Mouse (Mus musculus) myocyte (in vitro differentiated cells): Measurements from ENCODE around the gene Cenpm.

ENCODE experiments used
- CEBPB ChIP-seq: IDR thresholded peaks from 2 replicates; pipeline ENCODE4 v1.6.1; 2011; ENCODE audit warnings: mild to moderate bottlenecking, moderate library complexity; ENCODE audit not compliant: poor library complexity, insufficient read depth, severe bottlenecking
- MAX ChIP-seq: IDR thresholded peaks from one replicate; pipeline ENCODE4 v1.6.1; 2011; ENCODE audit warnings: low read depth, mild to moderate bottlenecking, control low read depth
- POLR2A ChIP-seq: IDR thresholded peaks from one replicate; pipeline ENCODE4 v1.6.1; 2011; ENCODE audit warnings: low read depth, mild to moderate bottlenecking, control low read depth, moderate library complexity; ENCODE audit not compliant: insufficient read length
- POLR2AphosphoS2 ChIP-seq: IDR thresholded peaks from one replicate; pipeline ENCODE4 v1.6.1; 2011; ENCODE audit warnings: low read depth, control low read depth; ENCODE audit not compliant: insufficient read length

DNA sequence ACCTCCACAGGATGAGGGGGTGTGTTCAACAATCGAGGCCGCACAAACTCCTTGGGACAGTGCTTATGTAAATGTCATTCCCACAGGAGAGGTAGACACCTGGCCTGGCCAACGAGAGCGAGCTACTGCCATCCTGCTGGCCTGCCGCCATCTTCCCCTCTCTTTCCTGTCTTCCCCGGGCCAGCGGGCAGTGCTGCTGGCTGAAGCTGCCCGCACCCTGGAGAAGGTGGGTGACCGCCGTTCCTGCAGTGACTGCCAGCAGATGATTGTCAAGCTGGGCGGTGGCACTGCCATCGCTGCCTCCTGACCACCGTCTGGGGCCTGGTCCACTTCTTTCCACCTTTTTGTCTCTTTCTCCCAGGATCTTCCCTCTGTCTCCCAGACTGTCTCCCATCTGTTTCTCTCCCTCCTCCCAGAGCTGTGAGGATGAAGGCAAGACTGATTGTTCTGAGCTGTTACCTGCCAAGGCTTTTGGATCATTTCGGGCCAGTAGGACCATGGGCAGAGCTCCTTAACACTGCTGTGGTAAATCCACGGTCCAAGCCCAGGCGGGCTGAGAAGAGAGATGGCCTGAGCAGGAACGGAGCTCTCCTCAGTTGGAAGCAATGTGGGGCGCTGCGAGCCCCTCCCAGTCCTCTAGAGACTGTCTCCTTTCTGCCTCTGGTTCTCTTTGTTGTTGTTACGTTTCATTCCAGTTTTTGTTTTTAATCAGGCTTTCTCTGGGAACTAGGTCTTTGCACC, 40.8 kb downstream of the Cenpm start:
- TF ChIP-seq POLR2A = peak; percentile 41
- no peak for TF ChIP-seq MAX
- TF ChIP-seq CEBPB = no peak
- TF ChIP-seq POLR2AphosphoS2 = peak; percentile 82
